Mouse (Mus musculus): ENCODE results near the gene Plpp1.

Gene Plpp1

DNA sequence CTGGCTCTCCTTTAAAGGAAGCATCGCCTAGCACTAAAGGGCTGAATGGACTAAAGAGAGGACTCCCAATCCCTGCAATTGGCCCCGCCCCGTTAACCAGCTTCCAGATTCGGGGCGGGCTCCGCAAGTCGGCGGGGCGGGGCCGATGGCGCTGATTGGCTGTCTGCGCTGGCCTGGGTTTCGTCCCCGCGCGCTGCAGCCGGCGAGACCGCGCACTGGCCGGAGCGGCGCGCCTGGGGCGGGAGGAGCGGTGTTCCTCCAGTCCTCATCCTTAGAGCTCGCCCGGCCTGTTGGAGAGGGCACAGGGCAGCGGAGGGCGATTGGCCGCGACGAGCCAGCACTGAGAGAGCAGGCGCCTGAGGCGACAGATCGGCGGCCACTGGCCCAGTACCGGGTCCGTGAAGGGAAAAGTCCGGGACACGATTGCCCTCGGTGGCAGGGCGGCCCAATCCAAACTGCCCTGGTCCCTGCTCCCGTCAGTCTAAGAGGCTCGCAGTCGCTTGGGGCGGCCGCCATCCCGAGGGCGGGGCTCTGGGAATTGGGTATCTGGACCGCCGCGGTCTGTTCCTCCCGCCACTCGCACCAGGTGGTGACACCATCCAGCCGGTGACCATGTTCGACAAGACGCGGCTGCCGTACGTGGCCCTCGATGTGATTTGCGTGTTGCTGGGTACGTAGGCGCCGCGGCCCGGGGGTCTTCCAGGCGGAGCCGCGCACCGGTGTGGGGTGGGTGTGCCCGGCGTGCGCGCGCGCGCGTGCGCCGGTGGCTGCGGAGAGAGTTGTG is at the start of gene Plpp1:
Gene Plpp1 (plus strand): TSS at position 196 of the 784 bp plus-strand sequence.
- peak; percentile 61 to 69 for DNase-seq

DNA sequence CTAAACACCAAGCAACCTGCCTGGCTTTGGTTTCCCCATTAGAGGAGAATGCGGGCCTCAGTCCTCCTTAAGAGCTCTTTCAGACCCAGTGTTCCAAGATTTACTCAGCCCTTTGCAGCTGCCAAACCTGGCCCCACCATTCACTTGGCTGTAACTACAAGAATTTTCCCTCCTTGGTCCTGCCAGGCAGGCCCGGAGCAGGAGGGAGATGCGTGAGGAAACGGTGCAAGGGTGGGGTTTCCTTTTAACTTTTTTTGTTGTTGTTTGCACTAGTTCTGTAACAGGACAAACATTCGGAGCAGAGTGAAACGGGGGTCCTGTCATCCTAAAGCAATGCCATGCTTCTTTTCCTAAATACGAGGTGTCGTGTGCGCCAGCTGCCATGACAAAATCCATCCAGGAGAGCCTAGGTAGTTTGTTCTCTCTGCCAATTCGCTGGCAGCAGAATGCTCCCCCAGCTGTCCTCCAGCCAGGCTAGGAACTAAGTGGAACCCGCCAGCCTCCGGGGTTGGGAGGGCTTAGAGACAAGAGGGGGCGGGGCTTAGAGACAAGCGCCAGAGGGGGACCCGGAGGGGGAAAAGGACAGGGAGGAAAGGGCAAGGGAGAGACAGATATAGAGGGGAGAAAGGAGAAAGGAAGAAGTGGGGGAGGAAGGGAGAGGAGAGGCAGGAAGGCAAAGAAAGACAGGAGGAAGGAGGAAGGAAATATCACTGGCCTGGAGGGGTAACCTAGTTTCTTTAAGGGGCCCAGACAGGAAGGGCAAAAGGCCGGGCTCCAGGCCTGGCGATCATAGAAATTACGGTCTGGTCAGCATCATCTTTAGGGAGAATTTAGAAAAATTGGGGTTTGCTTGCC is 48.9 kb upstream of the Plpp1 start:
- peak; percentile 24 to 39 for DNase-seq

DNA sequence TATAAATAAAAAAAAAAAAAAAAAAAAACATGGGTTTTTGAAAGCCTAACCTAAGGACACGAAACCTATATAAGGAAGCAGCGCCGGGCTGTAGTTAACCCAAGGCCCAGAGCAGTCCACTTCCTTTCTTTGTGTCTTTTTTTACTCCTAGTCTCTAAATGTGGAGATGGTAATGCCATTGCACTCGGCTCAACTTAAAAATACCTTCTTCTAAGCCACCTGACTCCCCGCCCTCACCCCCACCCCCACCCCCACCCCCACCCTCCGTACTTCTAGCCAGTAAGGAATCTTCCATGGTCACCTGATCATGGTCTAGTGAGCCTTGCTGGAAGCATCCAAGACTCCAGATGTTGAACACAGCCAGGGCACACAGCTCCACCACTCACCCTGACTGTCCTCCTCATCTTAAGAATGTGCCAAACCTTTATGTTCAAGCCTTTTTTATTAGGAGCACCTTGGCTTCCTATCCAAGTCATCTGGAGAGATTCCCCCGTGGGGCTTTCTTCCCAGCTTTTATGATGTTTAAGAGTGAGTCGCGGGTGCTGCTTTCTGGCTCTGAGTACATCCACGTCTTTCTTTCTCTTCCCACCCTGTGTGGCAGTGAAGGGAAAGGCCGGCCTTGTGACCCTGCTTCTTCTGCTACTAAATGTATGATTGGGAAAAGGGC is 48.1 kb upstream of the Plpp1 start:
- peak; percentile 5 to 12 for DNase-seq

DNA sequence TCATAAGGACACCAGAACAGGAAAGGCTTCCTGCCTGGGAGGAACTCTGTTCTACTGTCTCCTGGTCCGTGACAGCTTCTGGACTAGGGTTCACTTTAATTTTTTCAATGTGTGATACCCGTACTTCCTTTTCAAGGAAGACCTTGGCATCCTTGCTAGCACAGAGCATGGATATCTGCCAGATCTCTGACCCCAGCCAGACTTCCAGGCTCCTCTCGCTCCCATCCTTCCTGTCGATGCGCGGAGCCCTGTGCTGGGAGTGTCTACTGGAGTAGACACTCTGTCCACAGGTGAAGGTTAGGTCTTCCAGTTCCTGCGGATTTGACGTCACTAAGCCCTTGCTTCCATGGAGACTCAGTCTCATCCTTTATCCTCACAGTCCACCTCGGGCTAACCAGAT is 47.1 kb upstream of the Plpp1 start:
- DNase-seq: no peak

DNA sequence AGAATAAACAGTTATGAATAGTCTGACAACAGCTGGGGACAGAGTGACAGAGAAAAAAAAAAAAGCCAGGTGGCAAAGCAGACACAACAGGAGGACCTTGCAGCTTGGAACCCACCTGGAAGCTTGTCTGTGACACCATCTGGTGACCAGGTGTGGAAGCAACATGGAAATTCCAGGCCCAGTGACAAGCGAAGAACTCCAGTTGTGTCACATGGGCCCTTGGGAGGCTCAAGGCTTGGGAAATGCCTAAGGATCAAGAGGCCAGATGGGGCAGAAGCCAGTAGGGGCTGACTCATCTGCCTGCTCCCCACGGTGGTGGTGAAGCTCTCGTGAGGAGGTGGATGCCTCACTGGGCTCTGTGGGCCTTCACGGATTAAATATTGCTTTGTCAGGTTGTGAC is 45.7 kb upstream of the Plpp1 start:
- no peak for DNase-seq

DNA sequence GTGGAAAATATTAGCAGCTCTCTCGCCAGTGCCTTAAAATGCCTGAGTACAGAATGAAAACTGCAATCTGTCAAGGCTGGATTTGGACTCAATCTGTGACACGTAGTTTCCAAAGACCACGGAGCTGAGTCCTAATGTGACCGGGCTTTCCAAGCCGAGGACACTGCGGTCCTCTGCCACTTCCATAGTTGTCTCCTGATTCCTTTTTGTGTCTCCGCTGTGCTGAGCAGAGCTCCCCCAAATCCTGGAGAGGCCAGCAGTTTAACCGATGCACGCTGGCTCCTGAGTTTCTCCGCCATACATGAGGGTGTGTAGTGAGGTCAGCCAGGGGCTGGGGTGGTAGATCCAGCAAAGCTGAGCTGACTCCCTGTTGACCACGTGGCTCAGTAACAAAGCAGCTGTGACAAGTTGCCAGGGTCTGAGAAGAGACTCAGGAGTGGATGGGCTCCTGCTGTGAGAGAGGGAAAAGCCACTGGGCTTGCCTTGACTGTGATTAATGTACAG is 45.0 kb upstream of the Plpp1 start:
- DNase-seq: no peak

DNA sequence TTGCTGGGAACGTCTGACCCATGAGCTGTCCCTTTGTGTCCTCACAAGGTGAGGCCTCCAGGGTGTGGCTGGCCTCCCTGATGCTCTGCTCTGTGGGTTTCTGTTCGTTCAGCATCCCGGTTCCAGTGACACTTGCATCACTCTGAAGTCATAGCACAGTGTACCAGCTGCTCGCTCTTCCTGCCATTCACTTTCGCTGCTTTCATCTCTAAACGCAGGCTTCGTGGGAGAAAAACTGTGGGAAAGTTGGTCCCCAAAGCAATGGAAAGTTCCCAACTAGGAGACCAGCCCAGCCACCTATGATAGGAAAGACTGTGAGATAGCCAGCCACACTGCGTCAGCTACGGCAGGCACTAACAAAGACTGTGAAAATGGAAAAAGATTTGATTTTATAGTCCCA is 43.2 kb upstream of the Plpp1 start:
- DNase-seq: no peak

DNA sequence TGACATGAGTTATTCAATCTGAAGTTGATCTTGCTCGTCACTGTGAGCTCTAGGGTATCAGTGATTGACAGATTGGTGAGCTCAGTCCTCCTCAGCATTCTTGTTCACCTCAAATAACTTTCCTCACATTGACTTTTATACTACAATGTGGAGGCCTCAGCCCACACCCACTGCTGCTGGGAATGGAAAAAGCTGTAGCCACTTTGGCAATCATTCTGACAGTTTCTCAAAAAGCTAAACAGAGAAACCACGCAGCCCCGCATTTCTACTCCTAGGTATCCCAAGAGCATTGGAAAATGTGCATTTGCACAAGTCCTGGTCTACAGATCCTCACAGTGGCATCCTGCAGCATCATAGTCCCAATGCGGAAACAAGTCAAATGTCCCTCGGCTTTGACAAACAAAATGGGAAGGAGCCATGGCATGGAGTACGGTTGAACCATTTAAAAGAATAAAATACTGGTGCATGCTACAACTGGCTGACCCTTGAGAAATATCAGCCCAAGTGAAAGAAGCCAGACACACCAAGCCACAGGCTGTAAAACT is 42.0 kb upstream of the Plpp1 start:
- no peak for DNase-seq

DNA sequence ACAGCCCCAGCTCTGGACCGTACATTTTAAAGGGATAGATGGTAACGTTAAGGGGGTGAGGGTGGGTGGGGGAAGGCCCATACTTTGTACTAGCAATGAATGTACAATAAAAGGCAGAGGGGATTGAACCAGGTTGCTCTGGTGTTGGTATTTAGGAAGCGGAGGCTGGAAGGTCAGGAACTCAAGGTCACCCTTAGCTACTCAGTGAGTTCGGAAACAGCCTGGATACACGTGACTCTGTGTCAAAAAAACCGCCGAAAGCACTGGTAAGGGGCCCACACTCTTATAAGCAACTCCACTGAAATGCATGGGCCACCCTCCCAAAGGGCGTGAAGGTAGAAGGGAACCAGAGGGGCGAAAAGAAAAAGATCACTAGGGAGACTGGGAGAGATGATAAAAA is 41.2 kb upstream of the Plpp1 start:
- DNase-seq: no peak

DNA sequence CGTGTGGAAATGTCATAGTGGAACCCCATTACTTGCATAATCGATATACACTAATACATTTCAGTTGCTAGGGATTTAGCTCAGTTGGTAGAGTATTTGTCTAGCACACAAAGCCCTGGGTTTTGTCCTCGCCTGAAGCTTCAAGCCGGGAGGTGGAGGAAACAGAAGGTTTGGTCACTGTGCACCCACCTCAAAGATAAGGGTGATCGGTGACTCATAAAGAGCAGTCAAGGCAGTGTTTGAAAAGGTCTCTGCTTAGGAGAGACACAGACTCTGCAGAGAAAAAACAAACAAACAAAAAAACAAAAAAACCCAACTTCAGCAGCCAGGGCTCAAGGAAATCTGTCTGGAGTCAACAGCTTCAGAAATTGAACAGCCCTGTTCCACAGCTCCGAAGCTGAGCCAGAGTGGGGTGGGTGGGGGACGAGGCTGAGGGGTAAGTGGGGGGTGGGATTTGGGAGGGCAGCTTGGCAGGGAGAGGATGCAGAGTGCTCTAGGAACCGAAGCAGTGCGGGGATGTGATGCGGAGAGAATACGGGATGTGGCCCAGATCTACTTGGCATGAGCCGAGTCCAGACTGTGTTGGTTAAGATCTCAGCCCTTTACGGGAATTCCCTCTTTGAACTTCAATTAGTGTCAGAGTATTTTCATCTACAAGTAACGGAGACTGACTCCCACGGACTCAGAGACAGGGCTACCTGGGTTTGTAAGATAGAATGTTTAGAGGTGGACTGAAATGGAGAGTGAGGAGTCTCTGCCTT is 40.6 kb upstream of the Plpp1 start:
- no peak for DNase-seq

DNA sequence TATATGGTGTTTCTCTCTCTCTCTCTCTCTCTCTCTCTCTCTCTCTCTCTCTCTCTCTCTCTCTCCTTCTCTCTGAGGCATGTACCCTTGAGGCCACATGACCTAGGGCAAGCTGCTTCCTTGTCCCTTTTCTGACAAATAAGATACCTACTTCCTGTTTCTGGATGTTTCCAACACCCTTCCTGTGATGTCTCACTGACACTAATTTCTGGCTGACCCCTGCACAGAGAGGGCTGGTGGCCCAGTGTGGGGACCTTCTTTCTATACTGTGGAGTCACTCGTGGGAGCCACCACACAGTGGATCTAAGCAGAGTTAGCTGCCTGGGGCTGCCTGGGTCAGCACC is 40.1 kb upstream of the Plpp1 start:
- DNase-seq: peak; percentile 8 to 9

DNA sequence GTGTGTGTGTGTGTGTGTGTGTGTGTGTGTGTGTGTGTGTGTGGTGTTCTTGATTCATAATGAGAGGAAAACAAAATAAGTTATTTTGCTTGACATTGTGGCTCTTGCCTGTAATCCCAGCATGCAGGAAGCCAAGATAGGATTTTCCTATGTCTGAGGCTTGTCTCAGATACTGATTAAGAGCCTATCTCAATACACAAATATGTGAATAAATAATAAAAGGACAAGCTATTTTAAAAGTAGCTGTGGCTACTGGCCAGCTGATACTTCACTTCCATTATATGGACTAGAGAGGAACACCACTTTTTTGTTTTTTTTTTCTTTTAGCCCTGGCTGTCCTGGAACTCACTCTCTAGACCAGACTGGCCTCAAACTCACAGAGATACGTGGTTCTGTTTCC is 38.8 kb upstream of the Plpp1 start:
- DNase-seq: no peak

DNA sequence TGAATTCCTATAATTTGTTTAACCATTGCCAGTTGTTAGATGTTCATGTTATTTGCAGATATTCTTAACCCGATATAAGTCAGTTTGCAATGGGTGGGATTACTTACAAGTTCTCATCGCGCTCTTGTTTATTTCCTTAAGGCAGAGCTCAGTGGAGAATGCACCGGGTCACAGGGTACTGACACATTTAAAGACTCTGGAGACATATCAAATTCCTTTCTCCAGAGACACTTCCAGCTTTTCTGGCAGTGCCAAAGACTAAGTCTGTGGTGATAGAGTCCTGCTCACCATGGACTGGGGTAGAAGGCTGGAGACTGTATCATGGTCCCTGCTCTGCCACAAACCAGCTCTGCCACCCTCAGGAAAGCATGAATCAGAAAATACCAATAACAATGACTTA is 38.0 kb upstream of the Plpp1 start:
- no peak for DNase-seq

DNA sequence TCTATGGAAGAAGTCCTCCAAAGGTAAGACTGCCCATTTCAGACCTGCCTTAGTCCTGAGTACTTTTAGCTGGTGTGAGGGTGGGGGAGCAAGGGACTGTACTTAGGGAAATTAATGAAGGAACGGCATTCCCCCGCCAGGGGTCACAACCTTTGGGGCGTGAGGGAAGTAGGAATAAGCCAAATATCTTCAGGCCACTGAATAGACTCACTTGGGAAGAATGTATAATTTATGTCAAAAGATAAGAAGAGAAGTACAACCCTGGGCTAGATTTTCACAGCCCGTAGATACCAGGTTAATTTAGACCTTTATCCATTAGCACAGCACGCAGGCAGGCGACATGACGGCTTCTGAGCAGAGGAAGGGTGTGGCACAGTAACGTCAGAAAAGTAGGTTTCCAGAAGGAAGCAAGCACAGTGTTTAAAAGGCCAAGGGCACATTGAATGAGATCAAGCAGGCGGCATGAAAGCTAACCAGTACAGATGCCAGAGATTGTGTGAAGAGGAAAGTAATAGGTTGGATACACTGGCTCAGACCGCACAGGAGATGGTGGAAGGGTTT is 37.0 kb upstream of the Plpp1 start:
- no peak for DNase-seq

DNA sequence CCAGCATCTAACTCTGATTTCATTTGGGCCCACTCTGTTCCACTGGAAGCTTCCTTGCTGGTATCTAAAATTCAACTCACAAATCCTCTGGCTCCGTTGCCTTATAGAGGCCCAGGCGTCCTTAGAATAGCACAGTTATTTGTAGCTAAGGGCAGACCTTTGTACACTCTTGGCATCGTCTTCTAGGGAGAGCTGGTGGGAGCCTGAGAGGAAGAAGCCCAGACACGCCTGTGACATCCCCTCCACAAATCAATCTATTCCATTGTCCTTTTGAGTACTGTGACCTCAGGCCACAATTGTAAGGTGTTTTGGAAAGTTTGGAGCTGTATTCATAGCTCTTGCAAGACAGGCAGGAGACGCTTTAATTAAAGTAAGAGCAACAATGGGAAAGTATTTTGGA is 36.0 kb upstream of the Plpp1 start:
- DNase-seq: no peak

DNA sequence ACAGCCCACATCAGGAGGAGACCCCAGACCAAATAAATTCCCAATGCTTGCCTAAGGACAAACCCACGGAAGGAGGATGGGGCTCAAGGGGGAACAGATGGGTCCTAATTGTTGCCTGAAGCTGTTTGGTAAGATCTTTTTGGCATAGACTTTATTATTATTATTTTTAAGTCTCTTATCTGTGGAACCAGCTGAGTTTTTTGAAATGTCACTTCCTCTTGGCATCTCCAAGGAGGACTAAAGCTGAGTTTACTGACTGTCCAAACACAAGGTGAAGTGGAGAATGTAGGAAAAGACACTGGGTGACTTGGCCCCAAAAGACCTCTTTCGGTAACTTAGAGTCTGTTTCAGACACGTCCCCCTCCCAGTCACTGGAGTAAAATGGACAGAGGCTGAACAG is 34.9 kb upstream of the Plpp1 start:
- no peak for DNase-seq

DNA sequence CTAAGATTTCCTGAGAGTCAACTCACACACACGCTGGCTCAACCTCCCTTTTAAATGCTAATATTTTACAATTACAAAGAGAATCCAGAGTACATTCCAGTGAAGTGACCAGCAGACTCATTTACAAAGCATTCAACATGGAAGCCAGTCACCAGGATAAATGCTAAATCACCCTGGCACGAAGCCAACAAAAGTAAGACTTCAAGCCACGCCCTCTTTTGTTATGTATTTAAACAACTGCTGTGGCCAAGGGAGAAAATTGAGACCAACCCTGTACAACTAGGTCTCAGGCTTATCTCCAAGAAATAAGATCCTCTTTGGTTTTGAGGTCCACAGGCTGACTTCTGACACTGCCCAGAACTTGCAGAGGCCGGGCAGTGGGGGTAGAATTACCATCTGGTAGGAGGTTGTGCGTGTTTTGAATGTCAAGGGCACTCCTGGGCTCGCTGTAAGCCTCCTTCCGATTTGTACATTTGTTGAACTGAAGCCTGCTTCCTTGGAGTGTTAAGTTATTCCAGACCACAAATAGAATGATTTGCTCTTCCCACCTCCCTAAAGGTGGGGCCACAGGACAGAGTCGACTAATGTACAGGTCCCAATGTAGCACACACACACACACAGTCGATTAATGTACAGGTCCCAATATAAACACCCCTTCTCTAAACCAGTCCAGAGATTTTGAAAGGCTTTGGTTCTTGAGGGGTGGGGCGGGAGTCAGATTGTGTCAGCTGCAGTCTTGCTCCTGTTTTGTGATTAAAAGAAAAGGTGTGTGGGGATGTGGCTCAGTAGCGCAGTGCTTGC is 29.9 kb upstream of the Plpp1 start:
- DNase-seq: no peak

DNA sequence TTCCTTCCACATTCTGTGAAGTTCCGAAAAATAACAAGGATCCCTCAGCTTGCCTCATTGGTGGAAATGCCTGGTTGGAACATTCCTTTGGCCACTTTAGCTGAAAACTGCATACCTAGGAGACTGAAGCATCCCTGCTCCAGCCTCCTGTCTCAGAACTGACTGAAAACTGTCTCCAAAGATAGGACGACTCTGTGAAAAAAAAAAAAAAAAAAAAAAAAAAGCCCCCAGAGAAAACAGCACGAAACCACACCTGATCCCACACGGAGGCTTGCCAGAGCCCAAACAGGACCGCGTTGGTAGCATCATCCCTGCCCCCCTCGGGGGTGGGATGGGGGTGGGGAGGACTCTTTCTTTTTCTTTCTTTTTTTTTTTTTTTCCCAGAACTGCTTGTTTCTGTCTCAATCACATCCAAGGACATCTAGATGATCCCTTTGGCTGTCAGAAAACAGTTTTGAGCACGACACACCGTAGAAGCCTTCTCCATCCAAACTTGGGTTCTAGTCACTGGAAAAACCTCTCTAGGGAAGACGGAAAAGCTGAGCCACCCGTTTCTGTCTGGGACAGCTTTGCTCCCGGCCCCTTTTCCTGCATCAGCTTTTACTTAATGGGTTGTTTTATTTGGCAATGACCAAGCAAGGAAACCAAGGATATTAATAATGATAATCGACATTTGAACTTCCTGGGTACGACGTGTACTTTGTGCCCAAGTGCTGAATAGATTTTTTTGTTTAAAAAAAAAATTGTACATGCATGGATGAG is 29.0 kb upstream of the Plpp1 start:
- no peak for DNase-seq

DNA sequence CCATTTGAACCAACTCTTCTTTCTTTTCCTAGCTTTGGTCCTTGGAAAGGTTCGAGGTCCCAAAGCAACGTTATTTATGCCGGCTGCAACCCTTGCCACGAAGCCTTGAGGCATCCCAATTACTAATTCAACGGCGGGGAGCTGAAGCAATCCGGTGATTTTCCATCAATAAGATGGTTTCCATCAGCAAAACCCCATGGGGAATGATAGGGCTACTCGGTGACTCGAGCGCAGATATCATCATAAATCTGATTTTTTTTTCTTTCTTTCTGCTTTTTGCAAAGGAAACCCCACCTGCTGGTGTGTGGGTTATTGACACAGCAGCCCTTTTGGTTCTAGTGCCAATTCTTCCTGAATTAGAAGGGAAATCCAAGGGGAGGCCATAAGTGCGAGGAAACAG is 28.3 kb upstream of the Plpp1 start:
- DNase-seq: no peak

DNA sequence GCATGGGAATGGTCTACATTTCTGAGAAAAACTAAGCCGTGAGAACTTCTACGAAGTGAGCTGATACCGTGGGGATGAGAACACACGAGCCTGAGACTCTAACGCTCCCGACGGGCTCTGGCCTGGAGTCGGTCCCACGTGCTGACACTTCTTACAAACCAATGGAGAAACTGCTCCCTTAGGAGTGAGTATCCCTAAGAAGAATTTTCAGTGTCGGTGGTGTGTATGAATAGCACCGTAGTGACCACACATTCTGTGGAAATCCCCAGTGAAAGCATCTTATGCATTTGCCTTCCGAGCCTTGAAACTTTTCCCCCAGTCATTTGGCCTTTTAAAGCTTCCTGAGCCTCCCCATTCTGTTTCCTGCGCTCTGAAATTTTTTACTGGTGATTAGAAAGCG is 27.7 kb upstream of the Plpp1 start:
- no peak for DNase-seq

Data from B cell, adult 2 months (primary cell).